ENCODE assay signal across 8 mouse cellular contexts in genomic region chr17:32951441-32951840, GRCm38 (mm10). TPM values are rescaled to one million over a fixed set of nuclear protein-coding genes. Genes with fewer than 3 reads are reported as not detected.
DNase-seq lines count a peak whose midpoint lies in the region; ATAC-seq and TF ChIP-seq lines count a peak whose summit lies in the region.

No protein-coding gene starts in this region.

- H3K9me3 ChIP-seq in G1E (replicated peaks): no peaks in the 10 kb centered on the region
- no peaks in the 10 kb centered on the region for H3K9me3 ChIP-seq in megakaryocyte, embryonic 14.5 days

- no peak for TF ChIP-seq POLR2A in small intestine, adult 2 months (IDR thresholded peaks at IDR 0.05; ENCODE audit: low read depth, low read length)

- H3K27ac ChIP-seq in small intestine, adult 2 months (ENCODE audit: insufficient read depth, low read depth, low read length): no peak overlapping the region

- DNase-seq in G1E (ENCODE audit: low spot score): no peak
- DNase-seq in adrenal gland, postnatal 10 days: peak; percentile 93
- peak; percentile 44 for DNase-seq in embryo, embryonic 11.5 days (ENCODE audit: low read depth, low spot score)
- peak; percentile 82 to 91 for DNase-seq in heart, postnatal 10 days
- peak; percentile 77 to 83 for DNase-seq in layer of hippocampus, postnatal 36 days
- DNase-seq in MN1 (ENCODE audit: low spot score): no peak

- intact Hi-C loops in heart, postnatal 10 days (cut with DNase I): loop anchor here (1.0 to 5.0 kb wide), 3 partner anchors 47 to 314 kb away; partner anchors contain the start of gene Zfp871

- H3K36me3 ChIP-seq in G1E (replicated peaks): peaks cover under 1% of the 10 kb centered on the region
- no peaks in the 10 kb centered on the region for H3K36me3 ChIP-seq in megakaryocyte, embryonic 14.5 days (replicated peaks; ENCODE audit: low read length)
- no peaks in the 10 kb centered on the region for H3K36me3 ChIP-seq in small intestine, adult 2 months (ENCODE audit: control insufficient read depth, insufficient read depth, low read length)

- no peak overlapping the region for H3K4me3 ChIP-seq in G1E (ENCODE audit: low read depth, low read length)
- peak overlapping the region; percentile 80 for H3K4me3 ChIP-seq in megakaryocyte, embryonic 14.5 days (replicated peaks)
- H3K4me3 ChIP-seq in small intestine, adult 2 months (ENCODE audit: low read depth, low read length): no peak overlapping the region

- peaks cover 9% of the 10 kb centered on the region for H3K27me3 ChIP-seq in G1E (ENCODE audit: insufficient read depth, low read length)
- H3K27me3 ChIP-seq in megakaryocyte, embryonic 14.5 days (replicated peaks): peaks cover 1% of the 10 kb centered on the region
- no peaks in the 10 kb centered on the region for H3K27me3 ChIP-seq in small intestine, adult 2 months (ENCODE audit: control insufficient read depth, insufficient read depth, low read length)

- WGBS in small intestine, adult 2 months: 18% methylated on average over 16 of the region's 16 CpGs

- ATAC-seq in G1E (ENCODE audit: extremely low read depth, insufficient number of reproducible peaks, low FRiP score, poor library complexity, severe bottlenecking): no peak

- peaks cover 13% of the 10 kb centered on the region for H3K4me1 ChIP-seq in G1E (ENCODE audit: insufficient read depth, low read depth, low read length)
- H3K4me1 ChIP-seq in megakaryocyte, embryonic 14.5 days: peaks cover 28% of the 10 kb centered on the region
- H3K4me1 ChIP-seq in small intestine, adult 2 months (ENCODE audit: control insufficient read depth, insufficient read depth, insufficient read length, low read length): peaks cover 8% of the 10 kb centered on the region

- TF ChIP-seq CTCF in G1E (IDR thresholded peaks at IDR 0.05; ENCODE audit: low read depth, low read length): peak; percentile 38
- peak; percentile 85; the same call in 1 of the 2 replicates for TF ChIP-seq CTCF in small intestine, adult 2 months (IDR thresholded peaks at IDR 0.05; ENCODE audit: extremely low read depth, insufficient read length, insufficient replicate concordance, low read depth, low read length)

RNA-seq across cellular contexts. Expression of gene Cyp4f13, which starts 4.2 kb away (rescaled TPM):
- 39.1 and 51.8 TPM in 2 replicates for total RNA-seq in G1E (2014; fragmentation: Nextera tagmentation)
- 12.1 and 17.8 TPM in 2 replicates for total RNA-seq in G1E (2017)
- 16.7 and 20.3 TPM in 2 replicates for polyA plus RNA-seq in G1E (2012)
- total RNA-seq in adrenal gland, postnatal 10 days (2021): 10 to 100 TPM; 41.5 to 56.3 TPM
- 10 to 100 TPM; 13.7 to 15.7 TPM for total RNA-seq in heart, postnatal 10 days (2021)
- 10 to 100 TPM; 23.4 to 24.1 TPM for total RNA-seq in layer of hippocampus, postnatal 36 days (2021)
- polyA plus RNA-seq in megakaryocyte, embryonic 14.5 days (2012; ENCODE audit: insufficient read depth, low replicate concordance): 18.1 and 31.7 TPM in 2 replicates
- 45.0 and 112 TPM in 2 replicates for polyA plus RNA-seq in small intestine, adult 2 months (2012; rRNA removed)

RNA-seq across cellular contexts. Expression of gene Zfp472, which starts 14.2 kb away (rescaled TPM):
- total RNA-seq in G1E (2014; fragmentation: Nextera tagmentation) (9.0 and 12.9 TPM in 2 replicates), G1E (2017) (13.4 and 15.5 TPM in 2 replicates)
- 0.26 and 0.40 TPM in 2 replicates for polyA plus RNA-seq in G1E (2012)
- total RNA-seq in adrenal gland, postnatal 10 days (2021): 1 to 10 TPM; 4.4 TPM
- total RNA-seq in heart, postnatal 10 days (2021): 1 to 10 TPM; 3.0 to 4.0 TPM
- 1 to 10 TPM; 4.7 to 5.0 TPM for total RNA-seq in layer of hippocampus, postnatal 36 days (2021)
- 0.04 TPM in 1 of 2 replicates, not detected in the other for polyA plus RNA-seq in megakaryocyte, embryonic 14.5 days (2012; ENCODE audit: insufficient read depth, low replicate concordance)
- 0.18 and 0.25 TPM in 2 replicates for polyA plus RNA-seq in small intestine, adult 2 months (2012; rRNA removed)

RNA-seq across cellular contexts. Expression of gene Cyp4f14, which starts 34.3 kb away (rescaled TPM):
- total RNA-seq in G1E (2014; fragmentation: Nextera tagmentation) (not detected in 2 replicates), G1E (2017) (0.06 and 0.16 TPM in 2 replicates)
- not detected in 2 replicates for polyA plus RNA-seq in G1E (2012)
- total RNA-seq in adrenal gland, postnatal 10 days (2021): 1 to 10 TPM; 2.0 to 2.1 TPM
- total RNA-seq in heart, postnatal 10 days (2021): not detected
- total RNA-seq in layer of hippocampus, postnatal 36 days (2021): 1 to 10 TPM; 4.3 to 4.6 TPM
- not detected in 2 replicates for polyA plus RNA-seq in megakaryocyte, embryonic 14.5 days (2012; ENCODE audit: insufficient read depth, low replicate concordance)
- 364 and 1,373 TPM in 2 replicates for polyA plus RNA-seq in small intestine, adult 2 months (2012; rRNA removed)

RNA-seq across cellular contexts. Expression of gene Zfp952, which starts 41.5 kb away (rescaled TPM):
- total RNA-seq in G1E (2014; fragmentation: Nextera tagmentation): 11.4 and 11.8 TPM in 2 replicates
- 11.8 and 13.1 TPM in 2 replicates for total RNA-seq in G1E (2017)
- 0.28 and 0.35 TPM in 2 replicates for polyA plus RNA-seq in G1E (2012)
- total RNA-seq in adrenal gland, postnatal 10 days (2021): 1 to 10 TPM; 7.6 to 9.9 TPM
- 1 to 10 TPM; 7.9 to 8.5 TPM for total RNA-seq in heart, postnatal 10 days (2021)
- 10 to 100 TPM; 16.8 to 17.3 TPM for total RNA-seq in layer of hippocampus, postnatal 36 days (2021)
- polyA plus RNA-seq in megakaryocyte, embryonic 14.5 days (2012; ENCODE audit: insufficient read depth, low replicate concordance): 0.26 TPM in 1 of 2 replicates, not detected in the other
- 0.65 and 0.79 TPM in 2 replicates for polyA plus RNA-seq in small intestine, adult 2 months (2012; rRNA removed)

RNA-seq across cellular contexts. Expression of gene Zfp870, which starts 60.0 kb away (rescaled TPM):
- total RNA-seq in G1E (2014; fragmentation: Nextera tagmentation): 2.3 and 4.7 TPM in 2 replicates
- 2.7 and 3.1 TPM in 2 replicates for total RNA-seq in G1E (2017)
- polyA plus RNA-seq in G1E (2012): 0.35 and 0.39 TPM in 2 replicates
- total RNA-seq in adrenal gland, postnatal 10 days (2021): 1 to 10 TPM; 7.3 to 9.2 TPM
- total RNA-seq in heart, postnatal 10 days (2021): 10 to 100 TPM in 1 of 2 experiments, 1 to 10 TPM in 1; 10.0 to 10.7 TPM
- 10 to 100 TPM in 1 of 2 experiments, 1 to 10 TPM in 1; 7.6 to 11.5 TPM for total RNA-seq in layer of hippocampus, postnatal 36 days (2021)
- not detected in 2 replicates for polyA plus RNA-seq in megakaryocyte, embryonic 14.5 days (2012; ENCODE audit: insufficient read depth, low replicate concordance)
- 0.09 and 0.30 TPM in 2 replicates for polyA plus RNA-seq in small intestine, adult 2 months (2012; rRNA removed)

Comparison
In these comparisons a context has a peak if more than half of its experiments do, and no peak if none do; other contexts are left out.
1. DNase-seq: peak in adrenal gland, postnatal 10 days (single experiment), embryo, embryonic 11.5 days (single experiment), heart, postnatal 10 days (2 of 2) and layer of hippocampus, postnatal 36 days (2 of 2); none in G1E (single experiment) and MN1 (single experiment).